Mouse (Mus musculus) kidney, adult 8-10 months (tissue): ENCODE measurements at regions not wholly inside any gene's neighbourhood (a gene's known extent, or its start where the extent isn't known, plus 50 kb on each side); places are given as distances from the start of the nearest gene placed in this dataset.

Source experiments
- DNase-seq, 2 experiments: peaks; one replicate each; pipeline ENCODE4 v3.0.0; 2022

DNA sequence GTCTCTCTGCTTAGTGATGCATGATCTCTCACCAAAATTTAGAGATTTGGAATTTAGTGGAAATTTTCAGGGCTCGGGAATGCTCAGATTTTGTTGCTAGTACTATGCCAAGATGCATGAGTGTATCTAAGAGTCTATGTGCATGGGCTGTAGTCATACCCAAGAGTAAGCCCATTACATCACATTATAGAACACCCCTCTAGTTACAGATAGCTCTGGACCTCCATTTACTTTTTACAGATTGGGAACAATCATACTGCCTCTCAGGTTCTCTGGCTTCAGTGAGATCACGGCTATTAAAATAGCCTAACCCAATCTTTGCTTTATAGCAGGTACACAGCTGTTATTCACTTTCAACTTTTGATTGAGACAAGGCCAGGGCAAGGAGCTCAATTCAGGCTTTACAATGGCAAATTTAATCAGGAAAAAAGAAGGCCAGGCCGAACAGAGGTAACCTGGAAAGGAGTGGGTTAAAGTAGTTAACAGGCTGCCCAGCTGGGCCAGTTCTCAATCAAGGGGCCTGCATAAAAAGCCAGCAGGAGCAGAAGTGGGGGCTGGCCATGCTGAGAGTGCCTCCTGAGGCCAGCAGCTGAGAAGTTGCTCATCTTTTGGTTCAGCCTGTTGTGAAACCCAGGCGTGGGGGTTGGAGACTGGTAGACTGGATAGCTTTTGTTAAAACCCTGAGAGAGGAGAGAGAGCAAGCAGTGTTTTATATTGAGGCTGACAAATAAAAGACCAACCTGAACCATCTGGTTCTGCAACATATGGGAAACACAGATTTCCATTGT is 509.2 kb upstream of the Pou3f2 start:
- DNase-seq = no peak

DNA sequence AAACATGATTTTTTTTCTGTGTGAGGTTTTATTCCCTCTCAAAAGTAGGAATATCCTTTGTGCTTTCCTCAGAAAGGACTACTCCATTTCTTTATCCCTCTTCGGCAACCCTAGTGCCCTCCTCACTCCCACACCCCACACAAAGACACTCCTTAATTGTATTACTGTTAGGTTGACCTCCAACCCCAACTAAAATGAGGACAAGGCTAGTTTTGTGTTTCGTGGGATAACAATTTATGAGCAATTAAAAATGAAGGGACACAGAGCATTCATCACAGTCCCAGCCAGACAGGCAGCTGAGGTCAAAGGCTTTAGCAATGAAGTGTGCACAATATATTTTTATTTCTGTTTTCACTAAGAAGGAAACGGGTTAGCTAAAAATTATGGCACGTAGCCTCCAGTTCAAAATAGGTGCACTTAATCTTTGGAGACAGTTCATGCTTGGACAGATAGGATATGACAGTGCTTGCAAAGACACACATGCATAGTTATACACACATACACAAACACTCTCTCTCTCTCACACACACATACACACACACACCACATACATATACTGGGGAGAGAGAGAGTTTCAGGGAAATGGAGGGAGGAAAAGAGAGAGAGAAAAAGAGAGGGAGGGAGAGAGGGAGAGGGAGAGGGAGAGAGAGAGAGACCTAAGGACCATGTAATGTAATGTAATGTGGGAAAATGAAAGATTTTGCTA is 498.8 kb upstream of the Pou3f2 start:
- DNase-seq = no peak

DNA sequence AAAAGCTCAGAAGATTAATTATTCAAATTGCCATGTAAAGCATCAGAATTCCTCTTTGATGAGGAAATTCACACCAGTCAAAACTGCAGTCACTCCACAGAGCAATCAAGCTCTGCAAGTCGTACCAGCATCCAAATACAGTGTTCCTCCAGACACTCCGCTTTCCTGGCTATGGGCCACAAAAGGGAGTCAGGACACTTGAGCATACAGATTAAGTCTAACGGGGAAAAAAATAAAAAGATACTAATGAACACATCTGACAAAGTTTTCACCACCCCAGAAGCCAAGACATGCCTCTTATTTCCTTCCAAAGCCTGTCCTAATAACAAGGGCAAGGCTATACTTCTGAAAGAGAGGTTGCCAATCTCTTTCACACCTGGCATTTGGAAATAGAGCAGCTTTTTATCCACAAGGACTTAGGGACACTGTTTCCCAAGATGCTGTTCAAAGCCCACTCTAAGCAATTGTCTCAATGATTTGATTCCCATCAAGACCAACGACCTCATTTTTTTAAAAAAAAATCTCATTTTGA is 485.5 kb upstream of the Pou3f2 start:
- DNase-seq = no peak

DNA sequence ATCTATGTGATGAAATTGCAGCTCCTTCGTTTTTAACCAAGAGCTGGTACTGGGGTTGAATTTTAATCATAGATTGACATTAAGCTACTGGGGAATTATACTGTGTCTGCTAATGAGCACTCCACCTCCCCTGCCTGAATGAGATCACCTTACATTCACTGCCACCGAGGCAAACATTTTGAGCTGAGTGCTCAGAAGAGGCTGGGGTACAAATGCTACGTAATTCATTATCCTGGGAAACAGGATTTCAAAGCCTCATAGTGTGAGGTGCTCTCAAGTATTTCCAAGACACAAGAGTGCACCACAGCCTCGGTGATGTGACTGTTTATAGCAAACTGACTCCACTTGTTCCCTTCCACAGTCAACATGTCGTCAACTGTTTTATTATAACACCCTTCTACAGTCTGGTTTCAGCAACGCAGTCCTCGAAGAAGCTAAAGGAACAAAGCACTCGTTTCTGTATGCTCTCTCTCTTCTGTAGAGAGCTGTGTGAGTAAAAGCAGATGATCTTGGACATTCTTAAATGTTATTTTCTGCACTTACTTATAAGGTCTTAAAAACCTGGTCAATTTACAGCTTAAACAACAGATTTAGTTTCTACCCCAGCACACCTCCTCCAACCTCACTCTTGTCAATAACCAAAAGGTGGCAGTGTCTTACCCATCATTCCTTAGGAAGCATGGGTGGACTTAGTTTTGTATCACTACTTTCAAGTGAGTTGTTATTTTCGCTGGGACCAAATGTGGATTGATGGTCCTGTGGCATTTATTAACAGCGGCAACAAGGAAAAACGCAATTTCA is 484.8 kb upstream of the Pou3f2 start:
- DNase-seq = no peak

DNA sequence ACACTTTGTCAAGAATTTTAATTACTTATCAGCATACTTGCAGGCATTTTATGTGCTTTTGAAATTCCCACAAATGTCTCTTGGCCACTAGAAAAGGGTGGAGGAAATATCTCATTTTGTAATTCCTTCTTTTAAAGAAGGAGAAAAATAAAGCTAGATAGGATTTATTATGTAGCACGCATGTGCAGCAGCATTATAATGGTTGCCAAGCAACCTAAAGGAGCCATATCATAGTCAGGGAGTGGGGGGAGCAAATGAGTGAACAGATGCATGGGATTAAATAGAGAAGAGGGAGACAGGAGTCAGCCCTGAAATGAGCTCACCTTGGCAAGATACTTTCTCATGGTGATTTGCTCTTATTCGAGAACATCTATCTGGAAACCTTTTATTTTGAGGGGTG is 483.0 kb upstream of the Pou3f2 start:
- no peak for DNase-seq

DNA sequence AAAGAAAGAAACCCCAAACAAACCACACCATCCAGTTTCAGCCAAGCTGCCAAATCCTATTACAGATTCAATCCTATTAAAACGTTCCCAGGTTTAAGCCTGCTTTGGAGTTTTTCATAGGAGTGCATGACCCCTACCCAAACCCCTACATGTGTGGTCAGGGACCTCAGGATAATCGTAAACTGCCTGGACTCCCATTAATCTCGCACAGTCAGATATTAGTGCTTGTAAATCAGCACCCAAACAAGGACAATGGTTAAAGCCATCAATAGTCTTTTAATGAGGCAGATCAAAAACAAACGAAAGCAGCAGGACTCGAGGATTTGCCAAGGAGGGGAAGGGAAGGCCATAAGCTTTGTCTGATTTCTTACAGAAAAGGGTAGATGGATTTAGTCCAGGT is 482.3 kb upstream of the Pou3f2 start:
- DNase-seq = no peak

DNA sequence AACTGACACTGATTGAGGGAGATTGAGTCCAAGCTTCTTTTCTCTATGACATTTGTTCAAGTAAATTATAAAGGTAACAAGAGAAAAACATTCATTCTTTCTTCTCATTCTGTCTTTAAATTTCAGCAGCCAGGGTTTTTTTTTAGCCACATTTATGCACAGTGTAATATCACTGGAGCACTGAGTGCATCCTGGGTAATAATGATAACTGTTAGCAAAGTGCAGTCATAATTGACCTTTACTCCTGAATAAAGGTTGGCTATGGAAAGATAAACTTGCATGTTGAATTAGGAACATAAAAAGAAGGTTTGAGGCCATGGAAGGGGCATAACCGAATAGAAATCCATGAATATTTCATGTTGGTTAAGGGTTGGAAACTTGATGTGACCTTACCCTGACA is 461.3 kb upstream of the Pou3f2 start:
- DNase-seq = no peak

DNA sequence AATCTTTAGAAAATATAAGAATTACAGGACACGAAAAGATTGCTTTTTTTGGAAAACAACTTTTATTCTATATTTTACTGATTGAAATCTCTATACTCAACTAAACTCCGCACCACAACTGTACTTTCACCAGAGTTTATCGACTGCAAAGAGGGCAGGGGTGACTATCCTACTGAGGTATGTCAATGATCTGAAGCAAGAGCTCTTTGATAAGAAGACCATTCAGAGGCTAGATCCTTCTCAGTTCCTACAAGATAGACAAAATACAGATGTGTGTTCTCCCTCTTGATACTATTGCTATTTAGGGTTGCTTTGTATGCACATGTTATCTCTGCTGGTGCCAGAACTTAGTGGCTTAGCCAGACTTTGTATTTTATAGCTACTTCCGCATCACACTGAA is 460.7 kb upstream of the Pou3f2 start:
- no peak for DNase-seq

DNA sequence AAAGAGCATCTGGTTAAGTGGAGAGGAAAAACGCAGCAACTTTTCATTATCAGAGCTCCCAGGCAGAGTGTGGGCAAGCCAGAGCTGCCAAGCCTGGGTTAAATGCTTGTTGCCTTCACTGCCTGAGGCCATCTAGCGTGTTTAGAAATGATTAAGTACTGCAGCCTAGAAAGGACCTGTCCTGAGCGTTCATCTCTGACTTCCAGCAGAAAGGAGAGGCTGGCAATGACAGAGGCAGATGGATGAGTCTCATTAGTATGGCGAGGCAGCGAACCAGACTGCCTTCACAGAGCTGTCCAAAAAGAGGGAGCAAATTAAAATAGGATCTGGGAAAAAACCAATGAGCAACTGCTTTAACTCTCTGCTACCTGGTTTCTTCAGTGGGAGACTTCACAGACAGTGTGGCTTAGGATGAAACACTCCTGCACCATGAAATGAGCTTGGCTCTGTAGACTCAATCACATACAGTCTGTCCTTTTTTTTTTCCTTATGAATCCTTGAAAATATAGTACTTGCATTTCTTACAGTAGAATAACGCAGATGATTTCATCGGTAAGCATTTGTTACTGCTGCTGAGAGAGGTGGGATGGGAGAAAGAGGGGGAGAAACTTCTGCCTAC is 458.7 kb upstream of the Pou3f2 start:
- DNase-seq = no peak

DNA sequence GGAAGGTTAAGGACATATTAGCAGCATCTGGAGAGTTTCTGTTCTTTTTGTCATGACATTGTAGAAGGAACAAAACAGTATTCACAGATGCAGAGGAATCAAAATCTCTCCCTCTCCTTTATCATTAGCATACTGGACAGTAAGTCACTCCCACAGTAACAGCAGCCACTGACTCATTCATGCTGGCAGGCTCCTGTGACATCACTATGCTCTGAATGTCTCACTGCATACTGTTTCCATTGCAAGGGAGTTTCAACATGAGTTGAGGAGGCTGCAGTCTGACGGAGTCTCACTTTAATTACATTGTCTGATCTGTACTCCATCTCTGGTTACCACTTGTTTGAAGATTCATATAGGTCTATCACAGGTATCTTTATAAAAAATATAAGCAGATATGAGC is 450.1 kb upstream of the Pou3f2 start:
- no peak for DNase-seq

DNA sequence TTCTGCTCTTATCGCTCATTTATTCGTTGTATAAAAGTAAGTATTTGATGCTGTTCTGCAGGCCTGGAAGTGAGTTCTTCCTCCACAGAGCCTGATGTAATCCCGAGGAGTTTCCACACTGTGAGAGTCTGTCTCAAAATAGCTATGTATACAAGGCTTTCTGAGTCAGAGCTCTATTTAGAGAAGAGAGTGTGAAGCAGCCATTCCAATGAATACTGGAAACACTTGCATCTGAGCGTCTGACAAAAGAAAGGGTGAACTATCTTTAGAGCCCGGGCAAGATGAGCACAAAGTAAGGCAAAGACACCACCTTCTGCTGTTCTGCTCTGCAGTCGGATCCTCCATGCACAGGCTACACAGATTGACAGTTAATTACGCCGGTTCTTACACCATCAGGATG is 436.0 kb upstream of the Pou3f2 start:
- DNase-seq = no peak

DNA sequence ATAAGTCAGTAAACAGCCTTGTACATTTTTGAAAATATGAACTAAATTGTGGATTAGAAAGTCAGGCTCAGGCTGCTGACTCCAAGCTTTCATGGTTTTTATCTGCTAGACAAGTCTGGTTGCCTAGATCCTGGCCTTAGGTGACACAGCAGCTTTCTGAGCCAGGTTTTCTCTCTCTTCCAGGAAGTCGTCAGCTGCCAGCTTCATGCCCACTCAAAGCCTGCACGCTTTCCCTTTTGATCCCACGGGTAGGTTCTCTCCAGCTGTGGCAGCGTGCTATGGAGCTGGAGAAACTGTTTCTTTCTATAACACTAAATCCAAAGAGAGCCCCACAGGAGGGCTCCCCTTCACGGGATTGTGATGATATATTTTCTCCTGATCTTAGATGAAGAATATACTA is 426.7 kb upstream of the Pou3f2 start:
- DNase-seq = no peak

DNA sequence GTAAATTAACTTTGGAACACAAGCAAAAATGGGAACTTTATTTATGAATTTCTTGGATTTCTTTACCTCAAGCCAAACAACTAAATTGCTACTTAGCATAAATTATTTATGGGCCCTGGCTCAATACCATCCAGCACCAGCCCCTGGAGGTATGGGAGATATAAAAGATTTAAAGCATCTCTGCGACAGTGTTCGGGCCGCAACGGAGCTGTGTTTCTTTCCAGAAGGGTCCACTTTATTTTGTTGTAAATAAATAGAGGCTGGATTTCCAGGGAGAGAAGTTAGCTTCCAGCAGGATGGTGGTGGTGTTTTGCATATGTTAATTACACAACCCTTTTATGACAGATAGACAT is 404.5 kb upstream of the Pou3f2 start:
- no peak for DNase-seq

DNA sequence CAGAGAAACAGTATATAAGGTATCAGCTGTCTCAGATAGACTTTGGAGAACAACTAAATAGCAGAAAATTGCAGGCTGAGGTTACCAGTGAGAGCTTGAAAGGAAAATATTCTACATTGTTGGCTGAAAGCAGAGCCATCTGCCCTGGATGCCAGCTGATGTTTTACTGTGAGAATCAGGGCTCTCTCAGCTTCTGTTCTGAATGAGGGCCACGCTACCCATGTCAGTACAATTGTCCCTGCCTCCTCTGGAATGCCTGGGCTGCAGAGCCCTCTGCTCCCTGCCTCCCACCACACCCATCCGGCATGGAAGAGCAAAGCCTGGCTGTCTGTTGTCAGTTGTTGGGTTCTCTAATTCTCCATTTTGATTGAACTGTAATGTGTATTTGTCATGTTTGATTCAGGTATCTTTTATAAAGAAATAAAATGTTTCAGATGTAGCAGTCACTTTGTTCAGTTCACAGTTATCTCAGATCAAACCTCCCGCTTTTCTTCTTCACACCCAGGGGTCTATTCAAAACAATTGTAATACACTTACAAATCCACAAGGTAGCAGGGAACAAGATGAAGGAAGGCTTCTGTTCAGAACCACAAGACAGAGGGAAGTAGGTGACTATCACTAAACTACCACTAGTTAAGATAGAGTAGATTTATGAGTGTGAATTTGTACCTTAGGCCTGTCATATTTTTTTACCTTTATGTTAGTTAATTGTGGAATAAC is 404.0 kb upstream of the Pou3f2 start:
- DNase-seq = no peak

DNA sequence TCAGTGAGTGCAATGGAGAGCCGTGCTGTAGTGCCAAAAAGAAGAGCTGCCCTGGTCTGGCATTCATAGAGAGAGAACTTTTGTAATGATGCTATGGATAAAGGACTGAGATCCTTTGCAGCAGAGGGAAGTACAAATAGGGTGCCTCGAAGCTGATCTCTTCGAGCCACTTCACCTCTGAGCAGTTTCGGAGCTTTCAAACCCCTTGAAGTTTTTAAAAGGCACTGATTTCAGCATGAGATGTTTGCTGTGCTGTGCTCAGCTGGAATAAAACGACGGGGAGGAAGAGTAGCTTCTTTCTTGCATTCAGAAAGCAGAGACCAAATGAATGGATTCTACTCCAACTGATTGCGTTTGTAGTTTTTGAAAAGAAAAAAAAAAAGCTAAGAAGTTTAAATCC is 392.5 kb upstream of the Pou3f2 start:
- no peak for DNase-seq

DNA sequence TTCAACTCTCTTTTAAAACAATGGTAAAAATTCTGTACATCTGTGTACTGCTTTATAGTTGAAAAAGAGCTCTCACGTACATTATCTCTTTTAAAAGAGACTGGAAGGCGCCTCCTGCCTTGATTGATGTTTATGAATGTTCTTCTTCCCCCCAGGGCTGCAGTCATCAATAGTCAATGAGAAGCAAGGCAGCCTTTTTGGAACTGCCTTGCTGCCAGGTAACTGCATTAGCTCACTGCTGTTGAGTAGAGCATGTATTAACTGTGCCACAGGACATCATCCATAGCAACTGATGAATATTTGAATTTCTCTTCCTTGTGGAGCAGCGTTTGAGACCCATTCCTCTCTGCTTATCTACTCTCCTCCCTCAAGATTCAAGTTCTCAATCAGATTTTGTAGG is 387.2 kb upstream of the Pou3f2 start:
- DNase-seq = no peak

DNA sequence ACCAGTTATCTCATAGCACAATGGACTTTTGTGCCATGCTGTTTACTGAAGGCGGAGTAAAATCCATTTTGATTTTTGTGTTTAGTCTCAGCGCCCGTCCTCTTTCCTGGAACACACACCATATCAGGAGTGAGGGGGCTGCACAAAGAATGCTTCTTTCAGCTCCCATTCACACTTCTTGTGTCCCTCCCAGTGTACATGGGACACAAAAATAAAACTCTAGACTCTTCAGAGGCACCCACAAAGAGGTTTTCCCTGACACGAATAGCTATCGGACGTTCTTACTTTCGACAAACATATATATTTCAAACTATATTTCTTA is 347.9 kb upstream of the Pou3f2 start:
- DNase-seq = no peak

DNA sequence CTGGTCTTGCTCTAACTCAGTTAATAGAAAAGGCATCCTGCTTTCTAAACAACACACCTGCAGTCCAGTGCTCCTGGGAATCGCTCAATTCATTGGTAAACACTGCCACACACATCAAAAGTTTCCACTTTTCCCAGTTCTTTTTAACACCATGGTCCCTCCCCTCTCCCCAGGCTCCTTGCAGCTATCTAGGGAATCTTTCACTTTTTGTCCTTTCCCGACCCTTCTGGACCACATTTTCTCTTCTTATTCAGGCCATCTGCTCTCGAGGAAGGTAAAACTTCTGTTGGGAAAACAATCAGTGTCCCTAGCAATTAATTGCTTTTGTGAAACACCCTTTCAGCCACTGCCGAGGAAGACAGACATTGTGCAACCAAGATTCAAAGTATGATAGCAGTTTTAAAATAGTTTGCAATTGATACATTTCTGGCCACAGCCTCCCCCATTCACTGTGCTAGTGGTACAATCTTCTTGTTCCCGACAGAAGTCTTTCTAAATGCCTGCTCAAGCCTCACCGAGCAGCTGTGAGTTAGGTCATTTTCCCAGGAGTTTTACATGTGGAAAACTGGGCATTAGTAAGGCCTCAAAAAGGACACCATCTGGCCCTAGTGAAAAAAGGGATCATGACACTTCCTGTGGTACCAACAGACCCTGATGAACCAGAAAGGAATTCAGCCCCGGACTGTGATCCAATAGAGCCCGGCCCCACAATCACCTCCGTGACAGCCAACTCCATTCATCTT is 347.4 kb upstream of the Pou3f2 start:
- DNase-seq = no peak

DNA sequence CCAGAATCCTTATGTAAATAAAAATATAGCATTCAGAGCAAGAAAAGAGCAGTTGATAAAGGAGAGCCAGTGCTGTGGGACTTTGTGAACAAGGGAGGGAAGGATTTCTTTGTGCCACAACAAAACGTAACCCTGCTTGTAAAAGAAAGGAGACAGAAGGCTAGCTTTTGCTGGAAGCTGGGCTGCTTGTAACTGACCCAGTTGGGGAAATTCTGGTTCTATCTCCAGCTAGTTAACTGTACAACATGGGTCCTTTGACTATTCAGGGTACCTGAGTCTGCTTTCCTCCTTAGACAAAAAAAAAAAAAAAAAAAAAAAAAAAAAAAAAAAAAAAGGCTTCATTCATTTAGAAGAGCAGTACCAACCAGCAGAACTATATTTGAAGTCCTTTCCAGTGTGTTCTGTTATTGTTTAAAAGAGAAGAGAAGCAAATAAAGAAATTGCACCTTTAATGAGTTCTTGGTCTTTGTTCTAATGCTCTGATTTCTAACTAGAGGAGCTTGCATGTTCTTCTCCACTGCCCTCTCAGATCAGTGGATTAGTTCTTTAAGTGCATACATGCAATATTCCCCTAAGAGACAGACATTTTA is 345.8 kb upstream of the Pou3f2 start:
- no peak for DNase-seq

DNA sequence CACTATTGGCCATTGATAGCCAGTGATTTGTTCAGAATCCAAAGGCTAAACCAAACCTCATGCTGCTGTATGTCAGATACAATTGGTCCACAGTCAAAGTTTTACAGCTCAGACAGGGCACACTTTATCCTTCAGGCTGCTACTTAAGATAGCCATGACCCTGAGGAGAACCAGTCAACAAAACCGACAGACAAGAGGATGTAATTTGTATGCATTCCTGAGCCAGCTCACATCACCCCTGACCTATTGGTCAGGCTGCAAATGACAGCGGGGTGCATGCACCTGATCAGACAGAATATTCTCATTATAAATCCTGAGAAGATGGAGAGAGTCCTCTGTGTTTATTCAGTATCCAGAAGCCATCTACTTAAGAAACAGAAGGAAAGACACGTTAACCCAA is 315.5 kb upstream of the Pou3f2 start:
- no peak for DNase-seq

DNA sequence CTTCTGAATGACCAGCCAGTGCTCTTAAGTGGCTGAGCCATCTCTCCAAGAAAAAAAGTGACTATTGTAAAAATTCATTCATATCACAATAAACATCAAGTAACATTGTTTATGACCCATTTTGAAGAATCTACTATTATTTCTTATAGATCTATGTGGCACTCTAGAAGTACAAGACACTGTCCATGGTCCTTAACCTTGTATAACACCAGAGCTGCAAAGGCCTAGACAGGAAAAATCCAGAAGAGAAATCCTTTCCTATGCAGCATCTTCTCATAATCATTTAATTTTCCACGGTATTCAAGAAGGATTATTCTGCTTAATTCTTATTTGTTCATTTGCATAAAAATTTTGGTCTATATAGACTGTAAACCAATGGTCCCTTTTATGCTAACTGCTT is 304.7 kb upstream of the Pou3f2 start:
- DNase-seq = no peak

DNA sequence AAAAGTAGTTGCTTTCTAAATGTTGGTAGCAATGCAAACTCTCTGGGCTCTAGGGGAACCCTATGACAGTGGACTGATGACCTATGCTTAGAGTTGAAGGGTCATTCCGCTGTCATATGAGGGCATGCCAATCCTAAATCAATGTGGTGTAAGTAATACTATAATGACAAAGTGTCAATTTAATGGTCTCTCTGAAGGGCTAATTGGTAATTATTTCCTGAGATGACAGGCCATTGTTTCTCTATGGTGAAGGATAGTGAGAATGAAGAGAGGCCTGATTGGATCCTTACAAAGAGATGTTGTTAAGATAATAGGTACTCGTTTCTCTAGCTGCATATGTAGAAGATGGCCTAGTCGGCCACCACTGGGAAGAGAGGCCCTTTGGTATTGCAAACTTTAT is 299.7 kb upstream of the Pou3f2 start:
- DNase-seq = no peak
